Mouse (Mus musculus): Measurements from ENCODE around the gene Cntnap5b. TPM values are rescaled to one million over a fixed set of nuclear protein-coding genes. Genes with fewer than 3 reads are reported as not detected.
"Not testable (repeated sequence)": the region's sequence is repeated elsewhere in the genome, so short reads cannot be mapped to it uniquely, and the experiment has no call there.

Gene Cntnap5b
- total RNA-seq (2021) (1 to 10 TPM in 1 of 2 experiments, under 1 TPM in 1; 0.10 to 1.8 TPM), polyA plus RNA-seq (2012; rRNA removed) (not detected in 2 replicates)
- long read RNA-seq, result 0 reads

- no peak for DNase-seq
Measured at GRCm38 (mm10) chr1:99772614-99773013, at the start of gene Cntnap5b. Gene Cntnap5b (plus strand): TSS chr1:99772765.

GRCm38 (mm10) chr1:99759996-99760395 lies 12.6 kb upstream of the Cntnap5b start:
- DNase-seq, result no peak

- peak; percentile 12 for DNase-seq
Measured at GRCm38 (mm10) chr1:99772183-99772582, 382 bp upstream of the Cntnap5b start.

GRCm38 (mm10) chr1:99774144-99774543 lies 1.6 kb downstream of the Cntnap5b start:
- peak; percentile 4 for DNase-seq

- DNase-seq, result no peak
Measured at GRCm38 (mm10) chr1:99813334-99814110, 41.0 kb downstream of the Cntnap5b start.

GRCm38 (mm10) chr1:99872344-99872743 lies 99.8 kb downstream of the Cntnap5b start:
- no peak for DNase-seq

GRCm38 (mm10) chr1:99907774-99908173 lies 135.2 kb downstream of the Cntnap5b start:
- DNase-seq, result no peak

- DNase-seq, result no peak
Measured at GRCm38 (mm10) chr1:99943515-99943914, 170.9 kb downstream of the Cntnap5b start.

- no peak for DNase-seq
Measured at GRCm38 (mm10) chr1:99959428-99959987, 186.9 kb downstream of the Cntnap5b start.

GRCm38 (mm10) chr1:99967300-99968089 lies 194.9 kb downstream of the Cntnap5b start:
- no peak for DNase-seq

- no peak for DNase-seq
Measured at GRCm38 (mm10) chr1:99970184-99971086, 197.9 kb downstream of the Cntnap5b start.

- DNase-seq, result not testable (repeated sequence)
Measured at GRCm38 (mm10) chr1:100001226-100001625, 228.7 kb downstream of the Cntnap5b start.

GRCm38 (mm10) chr1:100006021-100006745 lies 233.6 kb downstream of the Cntnap5b start:
- DNase-seq, result no peak

GRCm38 (mm10) chr1:100041808-100042207 lies 269.2 kb downstream of the Cntnap5b start:
- no peak for DNase-seq

GRCm38 (mm10) chr1:100079812-100080211 lies 307.2 kb downstream of the Cntnap5b start:
- no peak for DNase-seq

- peak; percentile 30 for DNase-seq
Measured at GRCm38 (mm10) chr1:100100516-100100915, 328.0 kb downstream of the Cntnap5b start.

GRCm38 (mm10) chr1:100101017-100101416 lies 328.5 kb downstream of the Cntnap5b start:
- DNase-seq, result peak; percentile 40

- DNase-seq, result peak; percentile 1
Measured at GRCm38 (mm10) chr1:100104343-100104742, 331.8 kb downstream of the Cntnap5b start.

GRCm38 (mm10) chr1:100122410-100122935 lies 349.9 kb downstream of the Cntnap5b start:
- DNase-seq, result no peak

GRCm38 (mm10) chr1:100163588-100164357 lies 391.2 kb downstream of the Cntnap5b start:
- no peak for DNase-seq

Measured in adrenal gland, adult 2 months (tissue).